Mouse (Mus musculus): ENCODE results near the gene Rab9. TPM values are rescaled to one million over a fixed set of nuclear protein-coding genes. Genes with fewer than 3 reads are reported as not detected.

The Rab9 gene
- polyA plus RNA-seq, 1 experiment from 2014 or later: 50.8 TPM

GRCm38 (mm10) chrX:166499496-166500190 is 20.0 kb upstream of the Rab9 start:
- H3K27ac ChIP-seq: no peak overlapping the region
- H3K36me3 ChIP-seq: no peaks in the 10 kb centered on the region
- no peak for ATAC-seq (ENCODE audit: low FRiP score)
- WGBS: 74% methylated on average over 1 of the region's 1 CpGs
- H3K9me3 ChIP-seq (replicated peaks): no peaks in the 10 kb centered on the region
- no peak overlapping the region for H3K4me2 ChIP-seq (replicated peaks)
- no peaks in the 10 kb centered on the region for H3K4me1 ChIP-seq
- H3K4me3 ChIP-seq: no peak overlapping the region
- peaks cover 5% of the 10 kb centered on the region; the same call in 1 of the 2 replicates for H3K27me3 ChIP-seq
- H3K9ac ChIP-seq: no peak overlapping the region

- Histone ChIP-seq H3K36me3 (no peaks in the 10 kb centered on the region), H3K4me3 (no peak overlapping the region), H3K27ac (no peak overlapping the region), H3K27me3 (0 out of 2 replicates have a peak, but pooled peaks cover under 1% of the 10 kb centered on the region), H3K9me3 (replicated peaks) (no peaks in the 10 kb centered on the region), H3K4me2 (replicated peaks) (no peak overlapping the region), H3K4me1 (no peaks in the 10 kb centered on the region), H3K9ac (no peak overlapping the region)
- WGBS: 48% methylated on average over 4 of the region's 4 CpGs
- no peak for ATAC-seq (ENCODE audit: low FRiP score)
Observed at GRCm38 (mm10) chrX:166497771-166498170, 18.1 kb upstream of the Rab9 start.

- Histone ChIP-seq H3K27ac (no peak overlapping the region), H3K9ac (no peak overlapping the region), H3K4me3 (no peak overlapping the region), H3K4me1 (no peaks in the 10 kb centered on the region), H3K9me3 (replicated peaks) (no peaks in the 10 kb centered on the region), H3K4me2 (replicated peaks) (no peak overlapping the region), H3K27me3 (no peaks in the 10 kb centered on the region), H3K36me3 (no peaks in the 10 kb centered on the region)
- ATAC-seq (ENCODE audit: low FRiP score): no peak
- WGBS: 88% methylated on average over 2 of the region's 2 CpGs
Observed at GRCm38 (mm10) chrX:166495052-166495451, 15.4 kb upstream of the Rab9 start.

- H3K9ac ChIP-seq: peak overlapping the region; percentile 61
- H3K36me3 ChIP-seq: no peaks in the 10 kb centered on the region
- H3K9me3 ChIP-seq (replicated peaks): no peaks in the 10 kb centered on the region
- H3K27me3 ChIP-seq: peaks cover 16% of the 10 kb centered on the region
- 17% methylated on average over 28 of the region's 28 CpGs for WGBS
- H3K4me2 ChIP-seq (replicated peaks): peak overlapping the region; percentile 56
- peak; percentile 65; the same call in 1 of the 2 replicates for ATAC-seq (ENCODE audit: low FRiP score)
- H3K27ac ChIP-seq: peak overlapping the region; percentile 71
- H3K4me1 ChIP-seq: peaks cover 3% of the 10 kb centered on the region
- peak overlapping the region; percentile 57 for H3K4me3 ChIP-seq
Observed at GRCm38 (mm10) chrX:166478631-166479364, 869 bp downstream of the Rab9 start.

GRCm38 (mm10) chrX:166477393-166477792 is 2.3 kb downstream of the Rab9 start:
- H3K27ac ChIP-seq: no peak overlapping the region
- peak overlapping the region; percentile 16 for H3K4me2 ChIP-seq (replicated peaks)
- H3K4me3 ChIP-seq: no peak overlapping the region
- no peaks in the 10 kb centered on the region for H3K9me3 ChIP-seq (replicated peaks)
- 71% methylated on average over 6 of the region's 6 CpGs for WGBS
- H3K27me3 ChIP-seq: peaks cover 12% of the 10 kb centered on the region
- H3K9ac ChIP-seq: no peak overlapping the region
- no peaks in the 10 kb centered on the region for H3K36me3 ChIP-seq
- ATAC-seq (ENCODE audit: low FRiP score): no peak
- peaks cover 3% of the 10 kb centered on the region for H3K4me1 ChIP-seq

GRCm38 (mm10) chrX:166472612-166473011 is 7.1 kb downstream of the Rab9 start:
- H3K27me3 ChIP-seq: peaks cover 12% of the 10 kb centered on the region; the same call in 1 of the 2 replicates
- no peaks in the 10 kb centered on the region for H3K36me3 ChIP-seq
- H3K9me3 ChIP-seq (replicated peaks): no peaks in the 10 kb centered on the region
- ATAC-seq (ENCODE audit: low FRiP score): no peak
- WGBS: 90% methylated on average over 6 of the region's 6 CpGs
- no peak overlapping the region for H3K9ac ChIP-seq
- H3K4me2 ChIP-seq (replicated peaks): no peak overlapping the region
- H3K4me1 ChIP-seq: no peaks in the 10 kb centered on the region; the same call in 1 of the 2 replicates
- H3K27ac ChIP-seq: no peak overlapping the region
- H3K4me3 ChIP-seq: no peak overlapping the region

- Histone ChIP-seq H3K27me3 (no peaks in the 10 kb centered on the region; the same call in 1 of the 2 replicates), H3K9ac (no peak overlapping the region), H3K4me2 (replicated peaks) (no peak overlapping the region), H3K4me3 (no peak overlapping the region), H3K36me3 (no peaks in the 10 kb centered on the region), H3K4me1 (no peaks in the 10 kb centered on the region), H3K27ac (no peak overlapping the region), H3K9me3 (replicated peaks) (no peaks in the 10 kb centered on the region)
- 97% methylated on average over 7 of the region's 7 CpGs for WGBS
- ATAC-seq (ENCODE audit: low FRiP score): no peak
Observed at GRCm38 (mm10) chrX:166468321-166468720, 11.3 kb downstream of the Rab9 start.

GRCm38 (mm10) chrX:166455525-166455924 is 24.1 kb downstream of the Rab9 start:
- 0 out of 2 replicates have a peak, but pooled peaks cover 3% of the 10 kb centered on the region for H3K27me3 ChIP-seq
- no peak overlapping the region for H3K9ac ChIP-seq
- WGBS: 89% methylated on average over 1 of the region's 1 CpGs
- no peaks in the 10 kb centered on the region for H3K9me3 ChIP-seq (replicated peaks)
- H3K36me3 ChIP-seq: no peaks in the 10 kb centered on the region
- H3K4me1 ChIP-seq: no peaks in the 10 kb centered on the region
- H3K27ac ChIP-seq: no peak overlapping the region
- no peak overlapping the region for H3K4me2 ChIP-seq (replicated peaks)
- ATAC-seq (ENCODE audit: low FRiP score): no peak
- H3K4me3 ChIP-seq: no peak overlapping the region

- WGBS: 71% methylated on average over 3 of the region's 3 CpGs
- Histone ChIP-seq H3K36me3 (no peaks in the 10 kb centered on the region), H3K4me3 (no peak overlapping the region), H3K27ac (no peak overlapping the region), H3K4me1 (no peaks in the 10 kb centered on the region), H3K4me2 (replicated peaks) (no peak overlapping the region), H3K27me3 (0 out of 2 replicates have a peak, but pooled peaks cover 3% of the 10 kb centered on the region), H3K9ac (no peak overlapping the region), H3K9me3 (replicated peaks) (no peaks in the 10 kb centered on the region)
- no peak for ATAC-seq (ENCODE audit: low FRiP score)
Observed at GRCm38 (mm10) chrX:166454331-166454730, 25.3 kb downstream of the Rab9 start.

GRCm38 (mm10) chrX:166453532-166453931 is 26.1 kb downstream of the Rab9 start:
- H3K36me3 ChIP-seq: no peaks in the 10 kb centered on the region
- no peak for ATAC-seq (ENCODE audit: low FRiP score)
- H3K9ac ChIP-seq: no peak overlapping the region
- H3K4me1 ChIP-seq: no peaks in the 10 kb centered on the region
- no peak overlapping the region for H3K27ac ChIP-seq
- H3K4me3 ChIP-seq: no peak overlapping the region
- WGBS: 84% methylated on average over 6 of the region's 6 CpGs
- H3K27me3 ChIP-seq: 0 out of 2 replicates have a peak, but pooled peaks cover 3% of the 10 kb centered on the region
- H3K4me2 ChIP-seq (replicated peaks): no peak overlapping the region
- no peaks in the 10 kb centered on the region for H3K9me3 ChIP-seq (replicated peaks)

- no peak overlapping the region for H3K27ac ChIP-seq
- H3K4me3 ChIP-seq: no peak overlapping the region
- no peak overlapping the region for H3K4me2 ChIP-seq (replicated peaks)
- peaks cover 5% of the 10 kb centered on the region; the same call in 1 of the 2 replicates for H3K4me1 ChIP-seq
- no peaks in the 10 kb centered on the region for H3K36me3 ChIP-seq
- WGBS: 90% methylated on average over 3 of the region's 3 CpGs
- H3K27me3 ChIP-seq: peaks cover 21% of the 10 kb centered on the region; the same call in 1 of the 2 replicates
- no peak overlapping the region for H3K9ac ChIP-seq
- no peaks in the 10 kb centered on the region for H3K9me3 ChIP-seq (replicated peaks)
- no peak for ATAC-seq (ENCODE audit: low FRiP score)
Observed at GRCm38 (mm10) chrX:166444552-166444951, 35.1 kb downstream of the Rab9 start.

GRCm38 (mm10) chrX:166440616-166441063 is 39.0 kb downstream of the Rab9 start, which contains the start of gene Ofd1:
Ofd1 (minus strand) TSS chrX:166440704.
- Histone ChIP-seq H3K27ac (peak within 1 kb of the TSS; percentile 87), H3K36me3 (no peaks in the 10 kb centered on the region), H3K9ac (peak within 1 kb of the TSS; percentile 78), H3K4me1 (peaks cover 7% of the 10 kb centered on the region; the same call in 1 of the 2 replicates), H3K9me3 (replicated peaks) (no peaks in the 10 kb centered on the region), H3K4me2 (replicated peaks) (peak within 1 kb of the TSS; percentile 56), H3K27me3 (peaks cover 24% of the 10 kb centered on the region; the same call in 1 of the 2 replicates), H3K4me3 (peak within 1 kb of the TSS; percentile 53)
- 16% methylated on average over 44 of the region's 44 CpGs for WGBS
- peak; percentile 99 for ATAC-seq (ENCODE audit: low FRiP score)
